Mouse (Mus musculus): ENCODE results near the gene Ddx25.
A peak's percentile ranks its signal among the peaks of the same experiment; 100 is the strongest.

The Ddx25 gene

GRCm38 (mm10) chr9:35541024-35541423 is 17.3 kb downstream of the Ddx25 start:
- DNase-seq, result no peak

- no peak for DNase-seq
Measured at GRCm38 (mm10) chr9:35539001-35539750, 19.2 kb downstream of the Ddx25 start.

- DNase-seq, result no peak
Measured at GRCm38 (mm10) chr9:35535876-35536275, 22.5 kb downstream of the Ddx25 start.

GRCm38 (mm10) chr9:35535110-35535509 is 23.2 kb downstream of the Ddx25 start:
- peak; percentile 78 for DNase-seq

- DNase-seq, result no peak
Measured at GRCm38 (mm10) chr9:35533266-35533665, 25.1 kb downstream of the Ddx25 start.

GRCm38 (mm10) chr9:35529796-35530195 is 28.5 kb downstream of the Ddx25 start:
- DNase-seq, result no peak

- DNase-seq, result no peak
Measured at GRCm38 (mm10) chr9:35529141-35529540, 29.2 kb downstream of the Ddx25 start.

- peak; percentile 87 for DNase-seq
Measured at GRCm38 (mm10) chr9:35523941-35524411, 34.4 kb downstream of the Ddx25 start.

- peak; percentile 67 for DNase-seq
Measured at GRCm38 (mm10) chr9:35523541-35523940, 34.8 kb downstream of the Ddx25 start.

- peak; percentile 26 for DNase-seq
Measured at GRCm38 (mm10) chr9:35522821-35523515, 35.4 kb downstream of the Ddx25 start.

- no peak for DNase-seq
Measured at GRCm38 (mm10) chr9:35522241-35522640, 36.1 kb downstream of the Ddx25 start.

- no peak for DNase-seq
Measured at GRCm38 (mm10) chr9:35520631-35521348, 37.5 kb downstream of the Ddx25 start.

- no peak for DNase-seq
Measured at GRCm38 (mm10) chr9:35518169-35518568, 40.2 kb downstream of the Ddx25 start, which contains the start of gene Gm1113. Gm1113 (minus strand) TSS chr9:35518269.

GRCm38 (mm10) chr9:35516711-35517110 is 41.6 kb downstream of the Ddx25 start:
- DNase-seq, result no peak

- no peak for DNase-seq
Measured at GRCm38 (mm10) chr9:35516182-35516581, 42.1 kb downstream of the Ddx25 start.

GRCm38 (mm10) chr9:35513900-35514299 is 44.4 kb downstream of the Ddx25 start:
- DNase-seq, result no peak

GRCm38 (mm10) chr9:35508234-35508633 is 50.1 kb downstream of the Ddx25 start:
- DNase-seq, result peak; percentile 34

GRCm38 (mm10) chr9:35502361-35503000 is 55.8 kb downstream of the Ddx25 start:
- no peak for DNase-seq

GRCm38 (mm10) chr9:35499946-35500345 is 58.4 kb downstream of the Ddx25 start:
- DNase-seq, result no peak

- DNase-seq, result no peak
Measured at GRCm38 (mm10) chr9:35495471-35495870, 62.9 kb downstream of the Ddx25 start.

- DNase-seq, result no peak
Measured at GRCm38 (mm10) chr9:35494937-35495336, 63.4 kb downstream of the Ddx25 start.

GRCm38 (mm10) chr9:35493733-35494092 is 64.6 kb downstream of the Ddx25 start:
- no peak for DNase-seq

All from cerebellum, adult 9-10 months (tissue).